Mouse (Mus musculus) layer of hippocampus, postnatal 10 days (tissue): ENCODE data around the gene 9430097D07Rik. TPM values are rescaled to one million over a fixed set of nuclear protein-coding genes. Genes with fewer than 3 reads are reported as not detected.

Source experiments
- DNase-seq, 2 experiments: peaks; one replicate each; pipeline ENCODE4 v3.0.0; 2021; ENCODE audit warnings: low spot score in 2 of 2
- long read RNA-seq: library from polyadenylated mRNA; stranded (forward); transcript quantifications from one replicate; pipeline ENCODE4 v2.0.0, GENCODE M21; 2023
- total RNA-seq, 2 experiments: library from RNA; stranded (reverse); gene quantifications; 2 replicates each; pipeline ENCODE4 v1.2.3; 2021

Gene 9430097D07Rik
- total RNA-seq, result under 1 TPM; 0.45 to 0.64 TPM
- long read RNA-seq, result 0 reads

DNA sequence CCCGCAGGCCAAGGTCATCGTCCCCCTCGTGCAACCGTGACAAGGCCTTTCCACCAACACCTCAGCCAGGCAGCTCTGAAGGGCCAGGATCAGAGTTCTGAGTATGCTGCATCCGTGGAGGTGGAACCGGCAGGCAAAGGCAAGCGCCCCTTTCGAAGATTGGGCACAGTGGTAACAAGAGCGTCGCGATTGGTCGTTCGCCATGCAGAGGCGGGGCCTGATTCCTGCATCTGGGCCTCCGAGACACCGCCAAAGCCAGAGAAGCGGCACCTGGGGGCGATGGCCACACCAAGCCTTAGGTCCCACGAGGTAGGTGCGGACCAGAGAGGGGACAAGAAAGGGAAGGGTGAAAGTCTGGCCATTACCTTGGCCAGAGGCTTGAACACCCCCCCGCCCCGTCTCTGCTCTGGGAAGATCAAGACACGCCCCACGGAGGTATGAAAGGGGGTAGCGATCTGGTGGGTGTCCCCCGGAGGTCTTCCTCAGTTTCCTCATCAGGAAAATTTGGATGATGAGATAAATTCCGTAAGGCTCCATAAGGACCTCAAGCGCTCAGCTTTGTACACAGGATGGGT lies at the start of gene 9430097D07Rik:
Gene 9430097D07Rik (minus strand): TSS at position 99 of the 575 bp plus-strand sequence.
- peak; percentile 62 to 70 for DNase-seq

DNA sequence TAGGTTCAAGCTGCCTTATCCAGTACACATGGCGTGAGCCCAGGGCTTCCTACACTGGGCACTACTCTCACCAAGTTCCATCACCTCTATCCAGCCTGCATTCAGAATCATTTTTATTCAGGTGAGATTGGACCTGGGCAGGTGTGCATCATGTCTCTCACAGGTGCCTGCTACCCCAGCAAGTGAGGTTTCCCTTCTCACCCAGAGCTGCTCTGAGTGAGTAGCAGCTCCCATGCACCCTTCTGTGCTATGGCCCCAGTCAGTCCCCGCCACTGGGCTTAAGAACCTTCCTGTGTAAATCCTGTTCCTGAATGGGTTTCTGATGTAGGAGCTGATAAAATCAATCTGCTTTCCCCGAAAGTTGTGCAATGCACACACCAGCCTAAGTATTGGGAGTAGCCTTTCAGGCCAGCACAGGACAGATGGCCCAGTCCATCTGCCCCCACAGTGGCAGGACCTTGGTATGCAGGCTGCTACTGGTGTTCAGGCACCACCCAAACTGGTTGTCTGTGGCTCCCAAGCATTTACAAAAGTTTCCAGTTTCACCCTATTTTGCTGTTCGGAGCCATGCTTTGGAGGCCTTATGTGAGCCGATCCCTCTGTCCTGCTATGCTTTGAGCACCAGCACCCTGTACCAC lies 48.7 kb upstream of the 9430097D07Rik start:
- no peak for DNase-seq

DNA sequence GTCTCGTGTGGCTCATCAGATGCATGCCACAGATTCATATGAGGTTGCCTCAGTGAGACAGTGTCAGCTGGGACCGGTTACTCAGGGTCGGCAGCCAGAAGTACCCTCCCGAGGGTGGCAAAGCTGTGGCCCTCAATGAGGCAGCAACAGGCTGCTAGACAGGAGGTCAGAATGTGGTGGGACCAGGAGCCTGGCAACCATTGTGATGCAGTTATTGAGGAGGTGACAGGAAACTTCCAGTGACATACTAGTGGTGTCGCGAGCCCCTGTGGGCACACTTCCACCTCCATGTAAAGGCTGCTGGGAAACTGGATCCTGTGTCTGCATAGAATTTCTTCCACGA lies 46.0 kb upstream of the 9430097D07Rik start, which contains the start of gene Ak1:
Gene Ak1 (plus strand): TSS at position 242 of the 343 bp plus-strand sequence.
- no peak for DNase-seq

DNA sequence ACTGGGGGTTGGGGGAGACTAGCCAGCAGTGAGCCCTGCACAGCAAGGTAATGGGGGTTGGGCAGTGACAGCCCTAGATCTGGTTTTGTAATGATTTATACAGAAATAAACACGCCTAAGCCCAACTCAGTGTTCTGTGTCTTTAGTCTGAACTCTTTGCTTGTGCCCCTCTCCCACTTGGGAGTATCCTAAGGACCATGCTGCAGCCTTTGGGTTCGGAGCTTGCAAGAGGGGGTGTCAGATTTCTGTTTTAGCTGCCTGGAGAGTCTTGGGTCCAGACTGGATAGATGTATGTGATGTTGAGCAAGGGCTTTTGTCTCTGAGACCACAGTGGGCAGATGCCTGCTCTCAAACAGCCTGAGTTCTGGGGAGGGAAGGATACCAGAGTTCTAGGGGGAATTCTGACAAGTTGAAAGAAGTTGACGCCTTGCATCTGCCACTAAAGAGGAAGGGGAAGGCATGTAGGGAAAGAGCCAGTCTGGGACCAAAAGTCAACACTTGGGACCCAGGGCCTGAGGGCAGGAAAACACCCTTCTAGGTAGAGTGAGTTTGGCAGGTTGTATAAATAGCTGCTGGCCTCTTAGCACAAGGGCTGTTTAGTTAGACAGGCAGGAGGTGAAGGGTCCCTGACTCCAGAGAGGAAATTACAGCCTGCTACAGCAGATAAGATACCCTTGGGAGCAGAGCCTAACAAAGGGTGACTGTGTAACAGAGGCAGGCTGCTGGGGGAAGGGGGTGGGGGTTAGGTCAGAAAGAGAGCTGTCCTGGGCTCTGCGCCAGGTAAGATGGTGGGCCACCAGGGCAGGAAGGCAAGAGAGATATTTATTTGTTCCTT lies 45.4 kb upstream of the 9430097D07Rik start:
- DNase-seq, result no peak

DNA sequence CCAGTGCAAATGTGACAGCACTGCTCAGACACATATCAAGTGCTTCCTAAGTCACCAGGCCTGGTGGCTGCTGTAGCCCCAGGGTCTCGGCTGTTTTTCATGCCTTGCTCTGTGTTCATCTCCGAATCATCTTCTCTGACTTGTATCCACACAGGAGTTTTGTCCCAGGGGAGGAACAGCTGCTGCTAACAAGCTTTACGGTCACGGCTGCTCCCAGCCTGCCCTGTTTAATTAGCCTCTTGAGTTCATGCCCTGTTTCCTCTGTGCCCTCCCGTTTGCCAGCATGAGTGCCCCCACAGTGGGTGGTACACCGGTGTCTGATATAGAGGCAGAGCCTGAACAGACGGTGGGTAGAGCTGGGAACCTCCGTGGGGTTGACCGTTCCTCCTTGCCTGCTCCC lies 42.6 kb upstream of the 9430097D07Rik start:
- no peak for DNase-seq

DNA sequence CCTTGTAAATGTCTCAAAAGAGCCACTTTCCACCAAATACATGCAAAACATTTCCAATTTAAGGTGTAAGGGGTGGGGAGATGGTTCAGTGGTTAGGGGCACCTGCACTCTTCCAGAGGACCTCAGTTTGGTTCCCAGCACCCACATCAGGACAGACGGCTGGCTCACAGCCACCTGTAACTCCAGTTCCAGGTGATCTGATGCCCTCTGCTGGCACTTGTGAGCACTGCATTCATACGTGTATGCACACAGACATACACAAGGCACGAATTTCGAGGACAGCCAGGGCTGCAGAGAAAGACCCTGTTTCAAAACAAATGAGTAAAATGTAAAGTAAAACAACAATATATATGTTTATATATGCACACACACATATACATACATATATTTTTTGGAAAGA lies 42.1 kb upstream of the 9430097D07Rik start:
- DNase-seq, result no peak

DNA sequence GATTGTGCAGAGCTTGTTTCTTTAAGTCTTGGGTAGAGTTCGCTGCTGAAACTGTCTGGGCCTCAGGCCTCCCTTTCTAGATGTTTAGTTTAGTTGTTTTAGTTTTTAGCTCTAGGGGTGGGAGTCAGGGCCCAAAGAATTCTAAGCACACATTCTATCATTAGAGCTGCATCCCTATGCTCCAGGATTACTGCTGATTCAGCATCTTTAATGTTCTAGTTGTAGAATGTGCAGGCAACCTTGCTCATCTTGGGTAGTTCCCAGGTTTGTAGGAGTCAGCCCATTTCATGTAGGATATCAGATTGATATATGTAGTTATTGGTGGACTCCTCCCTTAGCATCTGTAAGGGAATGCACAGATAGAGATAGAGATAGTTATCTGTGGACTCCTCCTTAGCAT lies 41.6 kb upstream of the 9430097D07Rik start:
- DNase-seq, result no peak

DNA sequence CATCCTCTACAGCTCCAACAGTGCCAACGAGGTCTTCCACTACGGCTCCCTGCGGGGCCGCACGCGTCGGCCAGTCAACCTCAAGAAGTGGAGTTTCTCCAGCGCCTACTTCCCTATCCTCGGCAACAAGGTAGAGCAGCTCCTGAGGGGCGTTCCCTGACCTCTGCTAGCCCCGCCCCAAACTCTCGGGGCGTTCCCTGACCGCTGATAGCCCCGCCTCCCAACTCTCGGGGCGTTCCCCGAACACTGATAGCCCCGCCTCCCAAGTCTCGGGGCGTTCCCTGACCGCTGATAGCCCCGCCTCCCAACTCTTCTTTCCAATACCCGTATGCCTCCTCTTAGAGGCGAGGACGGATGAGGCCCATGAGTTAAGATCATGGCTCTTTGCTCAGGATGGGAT lies 36.8 kb upstream of the 9430097D07Rik start:
- DNase-seq, result no peak

DNA sequence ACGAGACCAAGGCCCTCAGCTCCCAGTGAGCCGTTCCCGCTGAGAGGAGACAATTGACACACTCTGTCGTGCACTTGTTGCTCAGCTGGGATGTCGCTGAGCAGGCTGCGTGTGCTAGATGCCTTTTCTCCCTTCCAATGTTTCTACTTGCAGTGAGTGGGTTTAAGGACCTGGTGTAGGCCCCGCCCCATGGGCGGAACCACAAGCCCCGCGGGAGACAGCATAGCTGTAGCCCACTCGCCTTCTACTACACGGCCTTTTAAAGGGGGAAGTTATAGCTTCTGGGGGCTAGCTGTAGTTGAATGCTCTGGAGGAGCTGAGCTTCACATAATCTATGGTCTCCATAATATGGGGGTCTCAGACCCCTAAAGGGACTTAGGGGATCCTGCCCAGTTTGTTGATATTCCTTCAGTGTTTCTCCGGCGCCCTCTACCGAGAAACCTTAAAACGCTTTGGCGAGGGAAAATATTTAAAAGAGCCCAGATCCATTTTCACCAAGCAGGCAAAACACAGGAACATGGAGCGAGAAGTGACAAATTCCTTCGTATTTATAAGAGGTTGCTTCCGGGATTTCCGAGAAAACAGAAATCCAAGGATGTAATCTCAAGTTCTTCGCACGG lies 35.2 kb upstream of the 9430097D07Rik start:
- DNase-seq, result peak; percentile 51 to 71

DNA sequence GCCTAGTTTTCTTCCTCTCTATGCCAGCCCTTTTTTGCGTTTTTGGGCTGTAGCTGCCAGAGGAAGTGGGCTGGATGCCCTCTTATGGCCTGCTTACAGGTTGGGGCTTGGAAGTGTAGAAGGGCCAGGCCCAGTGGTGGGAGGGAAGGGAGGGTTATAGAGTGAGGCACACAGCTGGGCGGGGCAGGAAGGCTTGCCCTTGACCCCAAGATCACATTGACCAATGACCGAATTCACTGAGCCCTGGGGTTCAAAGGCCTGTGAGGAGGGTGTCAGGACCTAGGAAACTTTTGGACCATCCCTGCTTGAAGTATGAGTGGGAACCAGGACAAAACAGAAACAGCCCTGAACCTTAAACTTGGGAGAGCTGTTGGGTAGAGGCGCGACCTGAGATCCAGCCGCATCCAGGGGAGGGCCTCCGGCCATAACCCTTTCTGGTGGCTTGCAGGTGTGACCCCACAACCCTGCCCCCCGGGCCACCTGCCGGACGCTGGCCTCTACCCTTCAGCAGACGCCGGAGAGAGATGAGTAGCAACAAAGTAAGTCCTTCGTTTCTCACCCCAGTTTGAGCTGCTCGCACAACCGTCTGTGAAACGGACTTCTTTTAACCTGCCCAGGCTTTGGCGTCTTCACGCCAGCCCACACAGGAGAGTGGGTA lies 33.4 kb upstream of the 9430097D07Rik start:
- no peak for DNase-seq

DNA sequence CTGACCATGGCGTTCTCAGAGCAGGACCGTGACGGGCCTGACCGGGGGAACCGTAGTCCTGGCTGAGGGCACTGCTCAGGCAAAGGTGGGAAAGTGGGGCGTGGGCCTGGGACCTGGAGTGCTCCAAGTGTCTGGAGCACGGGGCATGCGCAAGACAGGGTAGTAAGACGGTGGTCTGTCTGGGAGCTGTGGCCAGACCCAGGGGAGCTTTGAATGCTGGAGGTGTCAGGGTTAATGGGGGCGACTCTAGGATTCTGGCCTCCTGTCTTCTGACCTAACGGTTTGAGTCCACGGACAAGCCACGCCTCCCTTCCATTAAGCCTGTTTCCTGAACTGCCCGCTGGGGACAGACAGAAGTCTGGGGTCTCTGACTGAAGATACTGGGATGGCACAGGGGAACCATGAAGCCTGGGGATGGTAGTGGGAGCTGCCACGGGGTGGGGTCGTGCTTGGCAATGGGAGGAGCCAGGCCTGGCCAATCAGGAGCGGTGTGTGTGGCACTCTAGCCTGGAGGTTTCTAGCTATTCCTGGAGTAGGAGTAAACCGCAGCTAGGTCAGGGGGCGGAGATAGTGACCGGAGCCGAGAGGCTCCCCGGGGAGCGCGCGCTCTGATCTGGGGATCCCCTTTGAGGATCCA lies 32.8 kb upstream of the 9430097D07Rik start:
- peak; percentile 50 to 59 for DNase-seq

DNA sequence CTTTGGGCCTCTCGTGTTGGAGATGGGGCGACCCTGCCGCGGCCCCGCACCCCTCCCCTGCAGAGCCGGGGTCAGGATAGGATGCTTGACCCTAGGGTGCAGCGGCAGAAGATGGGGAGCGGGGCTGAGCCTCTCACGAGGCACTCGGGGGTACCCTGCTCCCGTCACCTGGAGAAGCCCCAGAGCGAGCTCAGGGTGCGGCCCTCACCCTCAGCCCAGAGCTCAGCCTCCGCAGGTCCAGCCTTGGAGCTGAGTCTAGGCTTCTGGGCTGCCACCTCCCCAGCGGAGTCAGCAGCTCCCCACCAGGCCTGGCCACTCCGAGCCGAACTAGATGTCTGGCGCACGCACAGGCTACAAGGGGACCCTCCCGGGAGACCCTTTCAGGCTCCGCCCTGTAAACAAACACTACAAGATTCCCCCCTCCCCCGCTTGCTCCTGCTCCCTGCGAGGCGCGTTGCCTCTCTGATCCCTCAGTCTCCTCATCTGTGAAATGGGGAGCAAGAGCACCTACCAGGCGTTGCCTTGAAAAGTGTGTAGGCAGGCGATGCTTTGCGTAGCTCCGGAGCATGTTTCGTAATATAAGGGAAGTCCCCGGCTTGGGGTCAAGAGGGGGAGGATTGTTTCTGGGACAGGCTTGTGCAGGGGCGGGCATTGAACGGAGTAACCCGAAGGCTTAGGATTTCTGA lies 31.9 kb upstream of the 9430097D07Rik start:
- peak in 1 of 2 experiments; percentile 41 for DNase-seq

DNA sequence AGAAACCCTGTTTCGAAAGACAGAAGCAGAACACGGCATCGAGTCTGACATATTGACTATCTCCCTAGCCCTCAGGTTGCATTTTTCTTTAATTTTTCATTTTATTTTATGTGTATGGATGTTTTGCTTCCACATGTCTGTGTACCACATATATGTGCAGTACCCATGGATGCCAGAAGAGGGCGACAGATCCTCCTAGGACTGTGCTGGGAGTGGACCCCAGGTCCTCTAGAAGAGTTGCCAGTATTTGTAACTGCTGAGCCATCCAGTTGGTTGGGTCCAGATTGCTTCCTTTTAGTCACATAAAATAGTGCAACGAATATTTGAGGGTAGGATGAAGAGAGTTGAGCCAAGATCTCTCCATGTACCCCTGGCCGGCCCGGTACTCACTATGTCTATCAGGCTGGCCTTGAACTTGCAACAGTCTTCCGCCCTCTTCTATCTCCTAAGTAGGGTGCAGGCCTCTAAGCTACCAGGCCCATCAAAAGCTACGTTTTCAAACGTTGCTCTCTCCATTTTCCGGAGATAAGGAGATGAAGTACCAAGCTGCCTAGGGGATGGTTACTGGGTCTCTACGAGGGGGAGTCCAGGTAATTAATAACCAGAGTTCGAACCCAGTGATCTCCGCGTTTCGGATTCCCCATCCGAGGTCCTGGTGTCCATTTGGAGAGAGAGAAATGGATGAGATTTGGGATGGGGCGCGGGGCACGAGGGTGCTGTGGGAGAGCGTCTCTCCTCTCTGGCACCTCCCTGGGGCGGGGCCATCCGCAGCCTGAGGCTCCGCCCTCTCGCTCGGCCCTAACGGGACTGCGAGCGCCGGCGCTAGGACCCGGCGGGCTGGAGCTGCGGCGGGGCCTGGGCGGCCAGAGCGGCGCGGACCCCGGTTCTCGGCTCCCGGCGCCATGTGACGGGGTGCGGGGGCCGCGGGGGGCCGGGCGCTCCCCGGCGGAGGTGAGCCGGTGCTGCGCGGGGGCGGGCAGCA lies 31.0 kb upstream of the 9430097D07Rik start:
- peak; percentile 77 to 86 for DNase-seq

DNA sequence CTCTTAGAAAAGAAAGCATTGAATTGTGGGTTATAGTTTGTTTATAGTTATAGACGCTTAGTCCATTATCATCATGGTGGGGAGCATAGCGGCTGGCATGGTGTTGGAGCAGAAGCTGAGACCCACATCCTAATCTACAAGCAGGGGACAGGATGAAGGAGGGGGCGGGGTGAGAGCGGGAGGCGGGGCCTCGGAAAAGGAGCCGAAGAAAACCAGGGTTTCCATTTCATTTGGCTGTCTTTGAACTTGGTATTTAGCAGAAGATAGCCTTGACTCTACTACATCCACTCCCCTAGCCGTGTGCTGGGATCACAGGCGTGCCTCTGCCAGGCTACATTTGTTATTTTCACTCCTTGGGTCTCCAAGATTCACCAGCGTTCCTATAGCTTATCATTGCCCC lies 29.1 kb upstream of the 9430097D07Rik start:
- no peak for DNase-seq

DNA sequence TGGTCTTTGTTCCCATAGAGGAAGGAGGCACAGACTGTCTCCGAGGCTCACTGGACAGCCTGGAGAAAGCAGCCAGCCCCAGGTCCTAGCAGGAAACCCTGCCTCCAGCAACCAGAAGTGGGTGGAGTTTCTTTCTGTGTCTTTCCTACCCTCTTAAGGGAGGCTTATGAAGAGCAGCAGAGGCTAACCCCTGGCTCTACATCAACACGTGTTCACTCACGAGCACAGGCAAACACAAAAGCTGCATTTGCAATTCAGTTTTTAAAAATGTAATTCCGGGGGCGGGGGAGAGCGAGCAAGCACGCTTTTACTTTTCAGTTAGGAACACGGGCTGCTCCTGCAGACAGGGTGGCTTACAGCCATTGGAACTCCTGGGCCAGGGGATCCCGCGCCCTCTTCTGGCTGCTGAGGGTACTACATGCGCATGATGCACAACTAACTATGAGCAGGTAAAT lies 27.1 kb upstream of the 9430097D07Rik start:
- peak; percentile 94 for DNase-seq

DNA sequence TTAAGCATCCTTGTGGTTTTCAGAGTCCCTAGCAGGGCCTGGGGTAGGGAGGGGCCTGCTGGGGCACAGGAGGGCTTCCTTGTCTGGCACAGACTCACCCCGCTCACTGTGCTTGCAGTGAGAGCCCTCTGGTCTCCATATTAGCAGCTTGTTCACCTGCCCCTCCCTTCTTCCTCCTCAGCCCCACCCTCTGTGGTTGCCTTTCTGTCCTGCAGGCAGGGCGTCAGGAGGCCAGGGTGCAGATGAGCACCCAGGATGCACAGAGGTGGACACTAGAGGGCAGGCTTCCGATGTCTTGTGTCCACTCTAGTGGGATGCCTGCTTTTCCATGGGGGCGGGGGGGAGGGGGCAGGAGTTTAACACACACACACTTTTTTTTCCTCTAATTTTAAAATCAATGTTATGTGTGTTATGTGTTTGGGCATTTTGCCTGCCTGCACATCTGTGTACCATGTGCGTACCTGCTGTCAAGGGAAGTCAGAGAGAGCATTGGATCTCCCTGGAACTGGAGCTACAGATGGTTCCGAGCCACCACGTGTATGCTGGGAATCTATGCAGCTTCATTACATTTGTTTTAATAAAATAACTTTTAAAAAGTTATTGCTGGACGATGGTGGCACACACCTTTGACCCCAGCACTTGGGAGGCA lies 26.1 kb upstream of the 9430097D07Rik start:
- no peak for DNase-seq

DNA sequence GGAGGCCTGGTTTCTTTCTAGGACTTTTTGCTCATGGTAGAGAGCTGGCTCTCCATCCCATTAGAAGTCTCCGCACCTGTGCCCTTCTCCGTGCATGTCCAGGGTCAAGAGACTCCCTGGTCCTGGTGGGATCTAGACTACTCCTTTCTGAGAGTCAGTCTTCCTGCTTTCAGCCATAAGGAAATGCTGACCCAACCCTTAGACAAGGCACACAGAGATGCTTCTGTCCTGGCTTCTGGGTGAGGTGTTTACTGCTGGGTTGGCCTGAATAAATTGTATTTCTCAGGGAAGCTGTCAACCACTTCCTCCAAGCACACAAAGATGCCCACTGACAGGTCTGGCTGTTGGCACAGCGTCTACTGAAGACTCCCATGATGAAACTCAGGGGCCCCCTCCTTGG lies 23.9 kb upstream of the 9430097D07Rik start, which contains the start of gene St6galnac6:
Gene St6galnac6 (plus strand): TSS at position 301 of the 400 bp plus-strand sequence.
- DNase-seq, result no peak

DNA sequence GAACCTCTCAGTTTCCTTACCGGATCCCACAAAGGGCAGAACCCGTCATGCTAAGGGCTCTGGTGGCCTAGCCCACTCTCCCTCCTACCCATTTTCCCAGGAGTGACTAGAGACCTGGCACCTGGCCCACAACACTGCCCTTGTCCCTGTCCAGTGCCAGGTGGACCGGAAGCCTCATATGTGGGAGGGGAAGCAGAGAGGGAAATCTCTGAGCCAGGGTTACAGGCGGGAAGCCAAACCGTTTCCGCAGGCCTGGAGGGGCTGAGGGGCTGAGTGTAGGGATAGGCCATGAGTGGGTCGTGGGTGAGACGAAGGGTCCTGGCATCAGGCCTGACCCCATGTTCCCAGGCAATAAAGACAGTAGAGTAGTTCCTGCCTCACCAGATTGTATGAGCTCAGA lies 23.0 kb upstream of the 9430097D07Rik start:
- no peak for DNase-seq
